15 mouse cellular contexts compared by ENCODE assay signal in genomic region chr16:94126200-94126599, GRCm38 (mm10). TPM values are rescaled to one million over a fixed set of nuclear protein-coding genes. Genes with fewer than 3 reads are reported as not detected.
DNase-seq lines count a peak whose midpoint lies in the region; ATAC-seq and TF ChIP-seq lines count a peak whose summit lies in the region.
"Had no signal": no experiment of that assay in that cellular context is flagged by ENCODE, and none has a peak within 500 bp of the region (broad histone marks: within the 10 kb centered on the region; RNA-seq: fewer than 3 reads in every experiment).

No protein-coding gene starts in this region.

- H3K4me2 ChIP-seq in heart, embryonic 13.5 days, result peak overlapping the region; percentile 91
- H3K4me2 ChIP-seq in neural tube, embryonic 12.5 days (replicated peaks), result peak overlapping the region; percentile 93
- H3K4me2 ChIP-seq in hindbrain, postnatal 0 days (ENCODE audit: low read depth, low read length), result peak overlapping the region; percentile 83; the same call in 1 of the 2 replicates

- H3K27ac ChIP-seq in heart, embryonic 13.5 days (replicated peaks), result no peak overlapping the region
- H3K27ac ChIP-seq in neural tube, embryonic 12.5 days, result no peak overlapping the region
- no peak overlapping the region for H3K27ac ChIP-seq in hindbrain, postnatal 0 days

- H3K36me3 ChIP-seq in heart, embryonic 13.5 days, result no peaks in the 10 kb centered on the region
- H3K36me3 ChIP-seq in neural tube, embryonic 12.5 days, result no peaks in the 10 kb centered on the region
- no peaks in the 10 kb centered on the region for H3K36me3 ChIP-seq in hindbrain, postnatal 0 days (ENCODE audit: insufficient read depth, low read length)

- H3K4me3 ChIP-seq in heart, embryonic 13.5 days, result peak overlapping the region; percentile 58
- H3K4me3 ChIP-seq in neural tube, embryonic 12.5 days, result no peak overlapping the region
- H3K4me3 ChIP-seq in hindbrain, postnatal 0 days (ENCODE audit: low read length), result peak overlapping the region; percentile 45; the same call in 1 of the 2 replicates
- H3K4me3 ChIP-seq: myocyte had no signal

- no peak overlapping the region for H3K9ac ChIP-seq in heart, embryonic 13.5 days
- H3K9ac ChIP-seq in neural tube, embryonic 12.5 days, result no peak overlapping the region
- H3K9ac ChIP-seq in hindbrain, postnatal 0 days (replicated peaks; ENCODE audit: low read length), result no peak overlapping the region

- H3K4me1 ChIP-seq in heart, embryonic 13.5 days, result peaks cover 20% of the 10 kb centered on the region
- H3K4me1 ChIP-seq in neural tube, embryonic 12.5 days, result peaks cover 10% of the 10 kb centered on the region
- H3K4me1 ChIP-seq in hindbrain, postnatal 0 days (ENCODE audit: insufficient read depth, low read length), result 0 out of 2 replicates have a peak, but pooled peaks cover 3% of the 10 kb centered on the region

- no peak for ATAC-seq in heart, embryonic 13.5 days (ENCODE audit: extremely low read depth, insufficient number of reproducible peaks, low FRiP score, low TSS enrichment)
- no peak for ATAC-seq in neural tube, embryonic 12.5 days (ENCODE audit: low FRiP score, low read depth)
- no peak for ATAC-seq in hindbrain, postnatal 0 days

- no peaks in the 10 kb centered on the region for H3K9me3 ChIP-seq in heart, embryonic 13.5 days
- H3K9me3 ChIP-seq in neural tube, embryonic 12.5 days, result no peaks in the 10 kb centered on the region
- no peaks in the 10 kb centered on the region for H3K9me3 ChIP-seq in hindbrain, postnatal 0 days (ENCODE audit: low read length)

- TF ChIP-seq CTCF in hindbrain, postnatal 0 days (IDR thresholded peaks at IDR 0.05; ENCODE audit: low read depth), result no peak

- intact Hi-C loops in left cerebral cortex, postnatal 4 days (cut with DNase I), result no loop called here
- intact Hi-C loops in left cerebral cortex, postnatal 14 days (cut with DNase I), result no loop called here

- H3K27me3 ChIP-seq in heart, embryonic 13.5 days (replicated peaks), result peaks cover 67% of the 10 kb centered on the region
- peaks cover 57% of the 10 kb centered on the region for H3K27me3 ChIP-seq in neural tube, embryonic 12.5 days (replicated peaks)
- peaks cover 21% of the 10 kb centered on the region for H3K27me3 ChIP-seq in hindbrain, postnatal 0 days (ENCODE audit: insufficient read depth, low read length)

- 45% methylated on average over 9 of the region's 9 CpGs for WGBS in heart, embryonic 13.5 days
- 38% methylated on average over 9 of the region's 9 CpGs for WGBS in neural tube, embryonic 12.5 days
- WGBS in hindbrain, postnatal 0 days, result 32% methylated on average over 9 of the region's 9 CpGs

- no peak for DNase-seq in heart, adult 18-20 months
- no peak for DNase-seq in neural tube, embryonic 10.5 days (ENCODE audit: extremely low spot score, low spot score)
- no peak for DNase-seq in hindbrain, postnatal 0 days (ENCODE audit: low spot score)
- no peak for DNase-seq in left cerebral cortex, postnatal 4 days
- no peak for DNase-seq in left cerebral cortex, postnatal 14 days (ENCODE audit: low spot score in 2 of 2)
- DNase-seq in cerebellum, postnatal 25 days, result no peak
- DNase-seq: cerebellum, adult 8-10 months; gastrocnemius, postnatal 10 days; heart, postnatal 14 days; kidney, postnatal 10 days had no signal

RNA-seq across cellular contexts. Expression of gene Sim2, which starts 41.5 kb away (rescaled TPM):
- 0.07 and 0.08 TPM in 2 replicates for polyA plus RNA-seq in heart, embryonic 13.5 days (2015; fragmentation: Nextera tagmentation; extraction: Ambion mirVana)
- under 1 TPM in 1 of 2 experiments, not detected in 1; 0.08 TPM for total RNA-seq in heart, adult 18-20 months (2021)
- polyA plus RNA-seq in neural tube, embryonic 12.5 days (2016; fragmentation: Nextera tagmentation; extraction: Ambion mirVana), result 0.16 and 0.22 TPM in 2 replicates
- 0.11 TPM in 1 of 2 replicates, not detected in the other for total RNA-seq in hindbrain, postnatal 0 days (2014; rRNA removed)
- polyA plus RNA-seq in hindbrain, postnatal 0 days (2015; fragmentation: Nextera tagmentation; extraction: Ambion mirVana), result 0.05 TPM in 1 of 2 replicates, not detected in the other
- under 1 TPM in 1 of 2 experiments, not detected in 1; 0.12 TPM for total RNA-seq in left cerebral cortex, postnatal 4 days (2021)
- total RNA-seq in left cerebral cortex, postnatal 14 days (2021), result under 1 TPM; 0.11 TPM
- total RNA-seq: liver, adult 2 months had no signal
- polyA plus RNA-seq: liver, adult 2 months; small intestine, adult 2 months had no signal
